Mouse (Mus musculus): Measurements from ENCODE around the gene Tmtc3. TPM values are rescaled to one million over a fixed set of nuclear protein-coding genes. Genes with fewer than 3 reads are reported as not detected.

Gene Tmtc3
- 0.90 and 1.5 TPM in 2 replicates for polyA plus RNA-seq (2012; rRNA removed)

DNA sequence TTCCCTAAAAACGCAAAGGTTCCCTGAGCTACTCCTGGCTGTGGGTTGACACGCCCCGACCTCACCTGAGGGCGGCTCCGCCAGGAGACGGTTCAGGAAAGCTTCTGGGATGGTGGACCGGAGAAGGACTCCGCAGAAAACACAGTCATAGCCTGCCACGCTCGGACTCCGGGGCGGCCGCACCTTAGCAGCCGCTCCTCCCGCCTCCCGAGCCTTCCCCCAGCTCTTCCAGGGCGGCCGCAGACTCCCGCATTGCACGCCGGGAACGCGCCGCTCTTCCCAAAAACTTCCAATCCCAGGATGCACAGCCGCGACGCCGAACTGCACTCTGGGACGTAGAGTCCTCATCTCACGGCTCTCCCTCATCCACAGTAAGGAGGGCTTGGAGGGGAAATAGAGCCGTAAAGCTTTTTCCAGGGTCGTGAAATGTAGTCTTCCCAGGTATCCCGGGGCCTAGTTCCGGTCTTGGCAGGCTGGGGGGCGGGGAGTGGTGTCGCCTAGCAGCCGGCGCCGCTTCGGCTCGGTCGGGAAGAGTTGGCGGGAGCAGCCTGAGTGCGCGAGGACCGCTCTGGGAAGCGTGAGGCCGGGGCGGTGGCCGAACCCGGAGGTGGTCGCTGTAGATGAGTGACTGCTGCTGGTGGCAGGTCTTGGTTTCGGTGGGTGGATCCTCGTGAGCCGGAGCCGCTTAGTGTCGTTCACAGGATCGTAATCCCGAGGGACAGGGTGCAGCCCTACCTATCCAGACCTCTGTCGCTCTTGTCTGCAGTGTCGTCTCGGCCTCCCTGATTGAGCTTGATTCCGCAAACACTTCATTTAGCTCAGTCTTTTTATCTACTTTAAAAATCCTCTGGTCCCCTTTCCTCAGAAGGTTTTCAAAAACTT lies at the start of gene Tmtc3, which contains the start of gene Cep290:
TSS of gene Tmtc3 (minus strand) at position 254 of the 882 bp plus-strand sequence.
TSS of gene Cep290 (plus strand) at position 462 of the 882 bp plus-strand sequence.

Other genes starting within 250 kb of the Tmtc3 start
- not detected in 2 replicates for gene Gm4301, start 151.7 kb downstream of the Tmtc3 start, polyA plus RNA-seq (2012; rRNA removed)
- gene Gm4302, start 146.5 kb downstream of the Tmtc3 start, polyA plus RNA-seq (2012; rRNA removed) = not detected in 2 replicates
- gene Gm4303, start 141.4 kb downstream of the Tmtc3 start, polyA plus RNA-seq (2012; rRNA removed) = not detected in 2 replicates
- not detected in 2 replicates for gene Gm4305, start 136.3 kb downstream of the Tmtc3 start, polyA plus RNA-seq (2012; rRNA removed)
- gene Gm4307, start 126.0 kb downstream of the Tmtc3 start, polyA plus RNA-seq (2012; rRNA removed) = not detected in 2 replicates
- gene Gm4312, start 104.8 kb downstream of the Tmtc3 start, polyA plus RNA-seq (2012; rRNA removed) = not detected in 2 replicates
- 0.08 TPM in 1 of 2 replicates, not detected in the other for gene Cep290, start 208 bp upstream of the Tmtc3 start, polyA plus RNA-seq (2012; rRNA removed)
- gene 4930430F08Rik, start 103.1 kb upstream of the Tmtc3 start, polyA plus RNA-seq (2012; rRNA removed) = 2.3 and 4.4 TPM in 2 replicates
- not detected in 2 replicates for gene 1700017N19Rik, start 103.1 kb upstream of the Tmtc3 start, polyA plus RNA-seq (2012; rRNA removed)